Mouse (Mus musculus) gastrocnemius, postnatal 10 days (tissue): ENCODE data around the gene Tfap2d. TPM values are rescaled to one million over a fixed set of nuclear protein-coding genes. Genes with fewer than 3 reads are reported as not detected.

Source experiments
- DNase-seq: peaks from one replicate; pipeline ENCODE4 v3.0.0; 2021; ENCODE audit warnings: mixed read lengths
- total RNA-seq, 2 experiments: library from RNA; stranded (reverse); gene quantifications; 2 replicates each; pipeline ENCODE4 v1.2.3; 2021

Tfap2d gene
- total RNA-seq, 2 experiments from 2014 or later, result not detected

DNA sequence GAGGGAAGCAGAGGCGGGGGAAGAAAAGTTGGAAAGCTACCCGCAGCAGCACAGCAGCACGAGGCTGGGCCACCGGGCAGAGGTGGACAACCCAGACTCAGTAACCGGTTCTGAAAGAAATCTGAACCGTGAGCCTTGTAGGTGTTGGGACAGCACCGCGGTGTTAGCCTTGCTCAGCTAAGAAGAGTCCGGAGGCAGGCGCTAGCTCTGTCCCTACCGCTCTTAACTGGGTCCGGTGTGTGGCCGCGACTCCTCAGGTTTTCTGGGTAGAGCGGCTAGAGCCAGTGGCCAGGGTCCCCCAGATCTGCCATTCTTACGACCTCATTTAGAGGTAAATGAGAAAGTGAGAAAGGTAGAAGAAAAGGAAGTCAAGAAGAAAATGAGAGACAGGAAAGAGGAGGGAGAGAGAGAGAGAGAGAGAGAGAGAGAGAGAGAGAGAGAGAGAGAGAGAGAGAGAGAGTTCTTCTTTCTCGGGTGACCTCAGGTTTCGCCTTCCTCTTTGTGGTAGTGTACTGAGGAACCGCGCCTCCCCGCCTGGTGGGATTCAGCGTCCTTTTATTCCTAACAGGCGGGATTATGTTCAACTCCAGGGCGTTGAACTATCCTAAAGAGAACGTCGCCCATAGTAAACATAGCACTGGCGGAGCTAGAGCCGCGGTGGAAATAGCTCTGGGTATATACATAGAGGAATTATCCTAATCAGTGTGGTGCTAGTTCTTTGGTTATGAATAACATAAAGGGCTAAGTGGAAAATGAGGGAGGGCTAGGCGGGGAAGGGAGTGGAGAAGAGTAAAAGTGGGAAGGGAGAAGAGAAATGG lies 107.6 kb downstream of the Tfap2d start:
- no peak for DNase-seq

GRCm38 (mm10) chr1:19211033-19211405 lies 108.2 kb downstream of the Tfap2d start:
- DNase-seq, result no peak

- no peak for DNase-seq
These were observed 108.8 kb downstream of the Tfap2d start for GRCm38 (mm10) chr1:19211546-19212154.

- no peak for DNase-seq
These were observed 109.9 kb downstream of the Tfap2d start for GRCm38 (mm10) chr1:19212691-19213090.

- no peak for DNase-seq
These were observed 110.3 kb downstream of the Tfap2d start for GRCm38 (mm10) chr1:19213171-19213570.

DNA sequence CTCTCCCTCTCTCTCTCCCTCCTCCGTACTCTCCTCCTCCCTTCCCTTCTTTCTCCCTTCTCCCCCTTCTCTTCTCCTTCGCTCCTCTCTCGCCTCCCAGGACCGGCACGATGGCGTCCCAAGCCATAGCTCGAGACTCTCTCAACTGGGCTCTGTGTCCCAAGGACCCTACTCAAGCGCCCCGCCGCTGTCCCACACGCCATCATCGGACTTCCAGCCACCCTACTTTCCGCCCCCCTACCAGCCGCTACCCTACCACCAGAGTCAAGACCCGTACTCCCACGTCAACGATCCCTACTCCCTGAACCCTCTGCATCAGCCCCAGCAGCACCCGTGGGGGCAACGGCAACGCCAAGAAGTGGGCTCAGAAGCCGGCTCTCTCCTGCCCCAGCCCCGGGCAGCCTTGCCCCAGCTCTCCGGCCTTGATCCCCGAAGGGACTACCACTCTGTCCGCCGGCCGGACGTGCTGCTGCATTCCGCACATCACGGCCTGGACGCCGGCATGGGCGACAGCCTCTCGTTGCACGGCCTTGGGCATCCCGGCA lies 111.1 kb downstream of the Tfap2d start:
- no peak for DNase-seq

Other genes starting within 250 kb of the Tfap2d start
- gene Tfap2b, start 105.9 kb downstream of the Tfap2d start, total RNA-seq, result under 1 TPM in 1 of 2 experiments, not detected in 1; 0.09 TPM